ENCODE assay signal across 26 mouse cellular contexts in the genomic region with DNA sequence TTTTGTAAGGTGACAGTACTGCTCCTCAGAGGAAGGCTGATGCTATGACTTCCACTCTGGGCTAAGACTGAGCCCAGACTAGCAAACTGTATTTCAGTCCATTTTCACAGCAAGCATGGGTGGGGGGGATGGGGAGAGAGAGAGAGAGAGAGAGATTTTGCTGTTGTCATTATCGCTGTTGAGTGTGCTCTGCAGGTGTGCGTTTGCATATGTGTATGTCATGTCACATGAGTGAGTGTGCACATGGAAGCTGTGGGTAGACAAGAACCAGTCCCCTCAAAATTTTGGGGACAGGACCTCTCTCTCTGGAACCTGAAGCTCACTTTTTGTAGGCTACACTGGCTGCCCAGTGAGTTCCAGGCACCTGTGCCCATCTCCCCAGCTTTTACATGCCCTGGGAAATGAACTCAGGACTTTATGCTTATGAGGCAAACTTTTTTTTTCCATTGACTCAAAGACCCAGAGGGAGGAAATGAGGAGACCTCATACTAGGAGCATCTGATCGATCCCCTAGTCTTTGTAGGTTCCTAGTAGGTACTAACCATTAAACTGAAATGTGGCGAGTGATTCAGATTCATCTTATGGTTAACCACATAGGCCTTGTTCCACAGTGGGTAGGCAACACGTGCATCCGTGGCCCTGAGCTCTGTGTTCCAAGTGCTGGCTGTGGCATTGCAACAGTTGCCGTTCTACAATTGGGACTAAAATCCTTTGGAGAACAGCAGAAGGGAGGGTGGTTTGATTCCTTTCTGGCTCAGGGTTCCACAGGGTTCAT.
DNase-seq lines count a peak whose midpoint lies in the region; ATAC-seq and TF ChIP-seq lines count a peak whose summit lies in the region.
"Had no signal": no experiment of that assay in that cellular context is flagged by ENCODE, and none has a peak within 500 bp of the region (broad histone marks: within the 10 kb centered on the region; RNA-seq: fewer than 3 reads in every experiment).

No protein-coding gene starts in this region.

- H3K36me3 ChIP-seq in CH12.LX (replicated peaks in 1 of 2; ENCODE audit: control insufficient read depth in 1 of 2, insufficient read depth in 1 of 2, low read length in 1 of 2): no peaks in the 10 kb centered on the region
- H3K36me3 ChIP-seq in splenic B cell, adult 2 months (ENCODE audit: control insufficient read depth, insufficient read depth, low read length, poor library complexity, severe bottlenecking): no peaks in the 10 kb centered on the region
- H3K36me3 ChIP-seq: forebrain, embryonic 15.5 days; heart, embryonic 10.5 days; hindbrain, embryonic 13.5 days; kidney, embryonic 15.5 days; midbrain, embryonic 10.5 days; neural tube, embryonic 12.5 days had no signal

- no peak for TF ChIP-seq POLR2A in CH12.LX (IDR thresholded peaks at IDR 0.05; ENCODE audit: low read depth, low read length)

- no peak for TF ChIP-seq RAD21 in CH12.LX (IDR thresholded peaks at IDR 0.05; ENCODE audit: low read depth, low read length)

- no peaks in the 10 kb centered on the region for H3K27me3 ChIP-seq in CH12.LX (replicated peaks)
- no peaks in the 10 kb centered on the region for H3K27me3 ChIP-seq in splenic B cell, adult 2 months (ENCODE audit: control insufficient read depth, insufficient read depth, low read length, poor library complexity, severe bottlenecking)
- H3K27me3 ChIP-seq: forebrain, embryonic 15.5 days; hindbrain, embryonic 13.5 days; kidney, embryonic 15.5 days; neural tube, embryonic 12.5 days; Patski had no signal

- 0 out of 4 replicates have a peak, but pooled peaks have one; percentile 11 to 20 for ATAC-seq in hematopoietic stem cell, adult 5-6 weeks (replicated peaks in 1 of 2; ENCODE audit: insufficient read depth in 1 of 2, low FRiP score in 2 of 2, low TSS enrichment in 1 of 2, low read depth in 1 of 2, poor library complexity in 2 of 2, severe bottlenecking in 2 of 2)
- ATAC-seq: forebrain, embryonic 15.5 days; midbrain, embryonic 16.5 days; Patski had no signal

- no peak overlapping the region for H3K27ac ChIP-seq in CH12.LX (ENCODE audit: insufficient read depth, low read depth)
- H3K27ac ChIP-seq: forebrain, embryonic 15.5 days; heart, embryonic 10.5 days; hindbrain, embryonic 13.5 days; kidney, embryonic 15.5 days; liver, embryonic 14.5 days; midbrain, embryonic 10.5 days; neural tube, embryonic 12.5 days had no signal

- H3K9me3 ChIP-seq in CH12.LX (replicated peaks; ENCODE audit: low read length): no peaks in the 10 kb centered on the region
- H3K9me3 ChIP-seq: forebrain, embryonic 15.5 days; heart, embryonic 10.5 days; hindbrain, embryonic 13.5 days; kidney, embryonic 15.5 days; midbrain, embryonic 10.5 days; neural tube, embryonic 12.5 days had no signal

- in situ Hi-C loops in CH12.LX (cut with MboI; ENCODE audit: low pct_ligation_motif_present, low pct_unique_long_range_greater_than_20kb, low sequenced_read_pairs): no loop called here

- TF ChIP-seq EP300 in CH12.LX (IDR thresholded peaks at IDR 0.05; ENCODE audit: low read length): no peak

- no peaks in the 10 kb centered on the region for H3K79me2 ChIP-seq in CH12.LX (replicated peaks; ENCODE audit: control insufficient read depth, extremely low read depth, insufficient read depth, poor library complexity, severe bottlenecking)

- H3K4me1 ChIP-seq in CH12.LX (ENCODE audit: control insufficient read depth in 1 of 2, insufficient read depth in 2 of 2): peaks cover 6 to 39% of the 10 kb centered on the region in 2 experiments

- no peak for TF ChIP-seq CTCF in CH12.LX (conservative IDR thresholded peaks at IDR 0.05 in 1 of 2, IDR thresholded peaks at IDR 0.05 in 1 of 2; ENCODE audit: low read depth in 2 of 2, low read length in 2 of 2)

- H3K4me3 ChIP-seq in CH12.LX (replicated peaks in 1 of 3; ENCODE audit: low read depth in 2 of 3, low read length in 2 of 3, poor library complexity in 1 of 3): no peak overlapping the region
- H3K4me3 ChIP-seq: forebrain, embryonic 15.5 days; heart, embryonic 10.5 days; hindbrain, embryonic 13.5 days; kidney, embryonic 15.5 days; midbrain, embryonic 10.5 days; neural tube, embryonic 12.5 days had no signal

- no peak overlapping the region for H3K4me2 ChIP-seq in CH12.LX (ENCODE audit: insufficient read depth, low read depth, poor library complexity, severe bottlenecking)
- H3K4me2 ChIP-seq: forebrain, embryonic 15.5 days; hindbrain, embryonic 13.5 days; kidney, embryonic 15.5 days; neural tube, embryonic 12.5 days had no signal

- dilution Hi-C loops in CH12.LX (cut with MboI; ENCODE audit: extremely low pct_ligation_motif_present, extremely low pct_unique_long_range_greater_than_20kb, low sequenced_read_pairs): no loop called here

- no peak overlapping the region for H3K9ac ChIP-seq in CH12.LX (ENCODE audit: insufficient read depth, low read depth)
- H3K9ac ChIP-seq: forebrain, embryonic 15.5 days; hindbrain, embryonic 13.5 days; kidney, embryonic 15.5 days; liver, embryonic 14.5 days; neural tube, embryonic 12.5 days had no signal

- peak; percentile 37 for DNase-seq in thymus, postnatal 0 days (ENCODE audit: low spot score)
- DNase-seq in thymus, postnatal 25 days: no peak
- peak; percentile 35 for DNase-seq in CH12.LX (ENCODE audit: extremely low read depth)
- DNase-seq in splenic B cell, adult 2 months (ENCODE audit: low read depth, low spot score): peak; percentile 63
- no peak for DNase-seq in ovary, adult 18-20 months (ENCODE audit: low spot score)
- no peak for DNase-seq in spleen, postnatal 4 days (ENCODE audit: low spot score in 2 of 2)
- DNase-seq in heart, adult 18-20 months: no peak
- DNase-seq: adrenal gland, postnatal 25 days; cerebellum, adult 18-20 months; cerebellum, postnatal 10 days; heart, postnatal 36 days; kidney, adult 18-20 months; kidney, postnatal 25 days; liver; lung, adult 2 months; lung, postnatal 10 days had no signal

TF ChIP-seq in CH12.LX, 34 proteins besides CTCF, POLR2A, EP300 and RAD21:
- TF ChIP-seq MXI1 (IDR thresholded peaks at IDR 0.05; ENCODE audit: low read depth, low read length) (no peak), ETS1 (conservative IDR thresholded peaks at IDR 0.05; ENCODE audit: low read depth, low read length) (no peak), BHLHE40 (IDR thresholded peaks at IDR 0.05; ENCODE audit: low read depth, low read length) (peak; percentile 75), JUND (conservative IDR thresholded peaks at IDR 0.05; ENCODE audit: low read depth, low read length) (no peak), SMC3 (IDR thresholded peaks at IDR 0.05; ENCODE audit: low read depth, low read length) (no peak), E2F4 (IDR thresholded peaks at IDR 0.05; ENCODE audit: insufficient replicate concordance, low read depth, low read length) (no peak), MAFK (IDR thresholded peaks at IDR 0.05; ENCODE audit: insufficient replicate concordance, low read length) (no peak), SIN3A (IDR thresholded peaks at IDR 0.05; ENCODE audit: low read length) (no peak), USF2 (conservative IDR thresholded peaks at IDR 0.05; ENCODE audit: low read depth, low read length) (no peak)

Comparison
In these comparisons a context has a peak if more than half of its experiments do, and no peak if none do; other contexts are left out.
1. DNase-seq: peak in thymus, postnatal 0 days (single experiment), CH12.LX (single experiment) and splenic B cell, adult 2 months (single experiment); none in thymus, postnatal 25 days (single experiment), ovary, adult 18-20 months (single experiment), spleen, postnatal 4 days (0 of 2) and heart, adult 18-20 months (0 of 2).